ENCODE assay signal across 8 mouse cellular contexts in genomic region chr13:49298514-49299381, GRCm38 (mm10). TPM values are rescaled to one million over a fixed set of nuclear protein-coding genes. Genes with fewer than 3 reads are reported as not detected.
DNase-seq lines count a peak whose midpoint lies in the region; ATAC-seq lines count a peak whose summit lies in the region.

No protein-coding gene starts in this region.

- 12% methylated on average over 14 of the region's 14 CpGs for WGBS in large intestine, adult 2 months

- ATAC-seq in granulocyte monocyte progenitor cell, adult 5-6 weeks (replicated peaks; ENCODE audit: poor library complexity, severe bottlenecking): peak; percentile 82
- ATAC-seq in neutrophil, adult 5-6 weeks (ENCODE audit: extremely low read depth, insufficient number of reproducible peaks, low FRiP score, poor library complexity, severe bottlenecking): peak; percentile 83

- intact Hi-C loops in left cerebral cortex, postnatal 10 days (cut with DNase I): no loop called here

- DNase-seq in layer of hippocampus, adult 11-12 months (ENCODE audit: low spot score): peak; percentile 27
- DNase-seq in layer of hippocampus, postnatal 25 days (ENCODE audit: extremely low spot score in 1 of 2, low spot score in 1 of 2): no peak
- DNase-seq in large intestine, adult 2 months (ENCODE audit: low read depth, low spot score): peak; percentile 64
- DNase-seq in gastrocnemius, postnatal 25 days: no peak
- DNase-seq in left cerebral cortex, postnatal 10 days (ENCODE audit: extremely low spot score in 1 of 2, low spot score in 2 of 2): no peak
- DNase-seq in layer of hippocampus, postnatal 14 days (ENCODE audit: low spot score in 2 of 2): no peak

RNA-seq across cellular contexts. Expression of gene Fgd3, which starts 21.4 kb away (rescaled TPM):
- 1 to 10 TPM; 6.2 to 7.7 TPM for total RNA-seq in layer of hippocampus, postnatal 25 days (2021)
- 6.6 and 7.0 TPM in 2 replicates for total RNA-seq in granulocyte monocyte progenitor cell, adult 5-6 weeks (2014; fragmentation: Nextera tagmentation)
- 6.2 and 8.9 TPM in 2 replicates for total RNA-seq in granulocyte monocyte progenitor cell, adult 5-6 weeks (2017)
- polyA plus RNA-seq in large intestine, adult 2 months (2012; rRNA removed): 2.6 and 3.0 TPM in 2 replicates
- total RNA-seq in neutrophil, adult 5-6 weeks (2017): 95.8 and 99.2 TPM in 2 replicates
- total RNA-seq in gastrocnemius, postnatal 25 days (2021): under 1 TPM; 0.54 to 0.97 TPM
- total RNA-seq in left cerebral cortex, postnatal 10 days (2021): 10 to 100 TPM in 1 of 2 experiments, 1 to 10 TPM in 1; 8.7 to 10.2 TPM
- total RNA-seq in layer of hippocampus, postnatal 14 days (2021): 1 to 10 TPM; 7.3 to 7.9 TPM

RNA-seq across cellular contexts. Expression of gene Bicd2, which starts 42.6 kb away (rescaled TPM):
- total RNA-seq in layer of hippocampus, postnatal 25 days (2021): 10 to 100 TPM; 47.1 to 53.5 TPM
- 13.8 and 13.9 TPM in 2 replicates for total RNA-seq in granulocyte monocyte progenitor cell, adult 5-6 weeks (2014; fragmentation: Nextera tagmentation)
- total RNA-seq in granulocyte monocyte progenitor cell, adult 5-6 weeks (2017): 20.6 and 22.8 TPM in 2 replicates
- 6.4 and 9.4 TPM in 2 replicates for polyA plus RNA-seq in large intestine, adult 2 months (2012; rRNA removed)
- 23.1 and 27.0 TPM in 2 replicates for total RNA-seq in neutrophil, adult 5-6 weeks (2017)
- 10 to 100 TPM; 19.9 to 23.1 TPM for total RNA-seq in gastrocnemius, postnatal 25 days (2021)
- total RNA-seq in left cerebral cortex, postnatal 10 days (2021): 10 to 100 TPM; 44.5 to 45.7 TPM
- total RNA-seq in layer of hippocampus, postnatal 14 days (2021): 10 to 100 TPM; 47.9 to 48.6 TPM

RNA-seq across cellular contexts. Expression of gene Susd3, which starts 50.2 kb away (rescaled TPM):
- 1 to 10 TPM; 2.5 to 3.1 TPM for total RNA-seq in layer of hippocampus, postnatal 25 days (2021)
- 6.8 and 9.0 TPM in 2 replicates for total RNA-seq in granulocyte monocyte progenitor cell, adult 5-6 weeks (2014; fragmentation: Nextera tagmentation)
- total RNA-seq in granulocyte monocyte progenitor cell, adult 5-6 weeks (2017): 3.0 and 5.7 TPM in 2 replicates
- polyA plus RNA-seq in large intestine, adult 2 months (2012; rRNA removed): 5.5 and 6.2 TPM in 2 replicates
- total RNA-seq in neutrophil, adult 5-6 weeks (2017): 49.3 and 51.1 TPM in 2 replicates
- under 1 TPM in 1 of 2 experiments, not detected in 1; 0.26 TPM for total RNA-seq in gastrocnemius, postnatal 25 days (2021)
- total RNA-seq in left cerebral cortex, postnatal 10 days (2021): 1 to 10 TPM; 2.4 to 2.8 TPM
- 1 to 10 TPM; 2.6 to 3.7 TPM for total RNA-seq in layer of hippocampus, postnatal 14 days (2021)

Comparison
In these comparisons a context has a peak if more than half of its experiments do, and no peak if none do; other contexts are left out.
1. DNase-seq: peak in layer of hippocampus, adult 11-12 months (single experiment) and large intestine, adult 2 months (single experiment); none in layer of hippocampus, postnatal 25 days (0 of 2), gastrocnemius, postnatal 25 days (single experiment), left cerebral cortex, postnatal 10 days (0 of 2) and layer of hippocampus, postnatal 14 days (0 of 2).